Mouse (Mus musculus) brain, embryonic 14.5 days (tissue): ENCODE measurements around the gene Tmem135. TPM values are rescaled to one million over a fixed set of nuclear protein-coding genes. Genes with fewer than 3 reads are reported as not detected.

Source experiments
- DNase-seq: peaks from one replicate; pipeline ENCODE4 v3.0.0-alpha.2; 2011; ENCODE audit warnings: low read depth
- CTCF ChIP-seq: fragments of 200-500 bp; IDR thresholded peaks from 2 replicates; pipeline ENCODE4 v1.5.1; 2012; ENCODE audit warnings: inconsistent platforms, mild to moderate bottlenecking, moderate library complexity, borderline replicate concordance; ENCODE audit not compliant: insufficient read depth, insufficient read length; ENCODE audit errors: extremely low read depth
- POLR2A ChIP-seq: fragments of 200-500 bp; IDR thresholded peaks from 2 replicates; pipeline ENCODE4 v1.6.1; 2012; ENCODE audit warnings: mild to moderate bottlenecking, inconsistent platforms, borderline replicate concordance; ENCODE audit not compliant: poor library complexity, insufficient read depth, insufficient read length, severe bottlenecking; ENCODE audit errors: extremely low read depth
- polyA plus RNA-seq: library from polyadenylated mRNA; depleted of rRNA; stranded (reverse); fragments of >200 nt; gene quantifications from 2 replicates; pipeline ENCODE4 v1.2.3, GENCODE M21; 2012; rRNA removed

The Tmem135 gene
- polyA plus RNA-seq, result 12.8 and 17.4 TPM in 2 replicates

GRCm38 (mm10) chr7:89404081-89404733 is at the start of gene Tmem135, which contains the start of gene Fzd4:
TSS of gene Tmem135 (minus strand) at chr7:89404222.
TSS of gene Fzd4 (plus strand) at chr7:89404355.
- peak; percentile 44; the same call in 1 of the 2 replicates for TF ChIP-seq POLR2A
- no peak for TF ChIP-seq CTCF

GRCm38 (mm10) chr7:89450312-89450711 is 46.3 kb upstream of the Tmem135 start:
- TF ChIP-seq POLR2A (no peak), CTCF (no peak)
- DNase-seq, result no peak

More at GRCm38 (mm10) chr7:89404081-89404733, at the start of gene Tmem135, which contains the start of gene Fzd4:
- DNase-seq, result peak; percentile 98

GRCm38 (mm10) chr7:89445137-89445536 is 41.1 kb upstream of the Tmem135 start:
- DNase-seq, result no peak
- no peak for TF ChIP-seq POLR2A
- no peak for TF ChIP-seq CTCF

- no peak for TF ChIP-seq POLR2A
- peak; percentile 36 for DNase-seq
Measured at GRCm38 (mm10) chr7:89442242-89442641, 38.2 kb upstream of the Tmem135 start.

- DNase-seq, result no peak
- TF ChIP-seq CTCF (no peak), POLR2A (no peak)
Measured at GRCm38 (mm10) chr7:89441291-89441690, 37.3 kb upstream of the Tmem135 start.

GRCm38 (mm10) chr7:89437589-89437988 is 33.6 kb upstream of the Tmem135 start:
- peak; percentile 60 for DNase-seq
- TF ChIP-seq CTCF (peak; percentile 48; the same call in 1 of the 2 replicates), POLR2A (no peak)

- no peak for TF ChIP-seq POLR2A
- TF ChIP-seq CTCF, result no peak
Measured at GRCm38 (mm10) chr7:89436404-89436803, 32.4 kb upstream of the Tmem135 start.

GRCm38 (mm10) chr7:89433893-89434616 is 30.0 kb upstream of the Tmem135 start:
- TF ChIP-seq POLR2A (no peak), CTCF (no peak)
- no peak for DNase-seq

More at GRCm38 (mm10) chr7:89436404-89436803, 32.4 kb upstream of the Tmem135 start:
- DNase-seq, result no peak

GRCm38 (mm10) chr7:89433193-89433892 is 29.3 kb upstream of the Tmem135 start:
- TF ChIP-seq POLR2A (no peak), CTCF (no peak)
- peak; percentile 82 for DNase-seq

- TF ChIP-seq CTCF (no peak), POLR2A (no peak)
- DNase-seq, result no peak
Measured at GRCm38 (mm10) chr7:89431185-89431584, 27.2 kb upstream of the Tmem135 start.

GRCm38 (mm10) chr7:89429326-89429725 is 25.3 kb upstream of the Tmem135 start:
- TF ChIP-seq CTCF, result no peak
- no peak for TF ChIP-seq POLR2A
- no peak for DNase-seq
